Mouse (Mus musculus) stomach, postnatal 0 days (tissue): ENCODE data around the gene Th. TPM values are rescaled to one million over a fixed set of nuclear protein-coding genes. Genes with fewer than 3 reads are reported as not detected.

Experiments
- ATAC-seq: fragments of 200-750 bp; cut with Nextera tagmentation; 2 replicates; pipeline ENCODE4 v1.8.0; 2017; ENCODE audit not compliant: low FRiP score, low TSS enrichment
- DNase-seq: peaks from one replicate; pipeline ENCODE4 v3.0.0-alpha.2; 2016; ENCODE audit warnings: low spot score
- H3K27ac ChIP-seq: fragments of 300-500 bp; sonication (generic); replicated peaks from 2 replicates; pipeline ENCODE4 v1.5.1; 2014; ENCODE audit warnings: mild to moderate bottlenecking, control low read depth
- H3K27me3 ChIP-seq: fragments of 300-500 bp; sonication (generic); 2 replicates; pipeline ENCODE4 v1.6.1; 2014; ENCODE audit warnings: low read length; ENCODE audit not compliant: control insufficient read depth, insufficient read depth
- H3K36me3 ChIP-seq: fragments of 300-500 bp; sonication (generic); 2 replicates; pipeline ENCODE4 v1.6.1; 2014; ENCODE audit warnings: low read length, mixed read lengths; ENCODE audit not compliant: control insufficient read depth, insufficient read depth
- H3K4me1 ChIP-seq: fragments of 300-500 bp; sonication (generic); replicated peaks from 2 replicates; pipeline ENCODE4 v1.6.1; 2014; ENCODE audit warnings: antibody characterized with exemption; ENCODE audit not compliant: control insufficient read depth, insufficient read depth
- H3K4me2 ChIP-seq: fragments of 300-500 bp; sonication (generic); replicated peaks from 2 replicates; pipeline ENCODE4 v1.6.1; 2014; ENCODE audit warnings: low read depth, mild to moderate bottlenecking, control low read depth, moderate library complexity
- H3K4me3 ChIP-seq: fragments of 300-500 bp; sonication (generic); 2 replicates; pipeline ENCODE4 v1.5.1; 2014; ENCODE audit warnings: low read depth, low read length, control low read depth
- H3K9ac ChIP-seq: fragments of 300-500 bp; sonication (generic); 2 replicates; pipeline ENCODE4 v1.6.1; 2014; ENCODE audit warnings: mild to moderate bottlenecking, low read length, control low read depth, mixed read lengths
- H3K9me3 ChIP-seq: fragments of 300-500 bp; sonication (generic); 2 replicates; pipeline ENCODE4 v1.6.1; 2016; ENCODE audit warnings: low read length; ENCODE audit not compliant: control insufficient read depth
- CTCF ChIP-seq: IDR thresholded peaks from 2 replicates; pipeline ENCODE4 v1.5.1; 2016; ENCODE audit warnings: antibody characterized with exemption, low read depth, mild to moderate bottlenecking, moderate library complexity
- EP300 ChIP-seq: optimal IDR thresholded peaks from 2 replicates; pipeline ENCODE3; 2016; ENCODE audit warnings: antibody characterized with exemption
- WGBS: fragments of 180-500 bp; shearing (Covaris S2); extraction: QIAGEN DNeasy Blood & Tissue Kit; methylation state at CpG from one replicate; pipeline ENCODE4 v1.1.7; 2014; 5-methylcytosine and 5-hydroxymethylcytosine counted together
- polyA plus RNA-seq: library from polyadenylated mRNA; unstranded; fragments of >200 nt; fragmentation: Nextera tagmentation; extraction: Ambion mirVana; gene quantifications from 2 replicates; pipeline ENCODE4 v1.2.1, GENCODE M21; 2015

Gene Th
- polyA plus RNA-seq, 1 experiment from 2014 or later: 0.76 TPM

GRCm38 (mm10) chr7:142929516-142929915, 1.4 kb downstream of the Th start:
- no peaks in the 10 kb centered on the region for H3K27me3 ChIP-seq
- H3K36me3 ChIP-seq: no peaks in the 10 kb centered on the region
- no peaks in the 10 kb centered on the region for H3K4me1 ChIP-seq
- no peak for TF ChIP-seq CTCF
- no peak overlapping the region for H3K27ac ChIP-seq
- DNase-seq (no peak), ATAC-seq (no peak)
- no peaks in the 10 kb centered on the region for H3K9me3 ChIP-seq
- no peak overlapping the region for H3K4me2 ChIP-seq
- H3K9ac ChIP-seq: no peak overlapping the region
- H3K4me3 ChIP-seq: no peak overlapping the region
- WGBS: 84% methylated on average over 2 of the region's 2 CpGs

- DNase-seq: peak; percentile 33
- WGBS: 62% methylated on average over 8 of the region's 8 CpGs
- Histone ChIP-seq H3K27ac (no peak overlapping the region), H3K9me3 (no peaks in the 10 kb centered on the region), H3K27me3 (no peaks in the 10 kb centered on the region), H3K4me1 (no peaks in the 10 kb centered on the region), H3K9ac (no peak overlapping the region), H3K4me2 (no peak overlapping the region), H3K4me3 (no peak overlapping the region), H3K36me3 (no peaks in the 10 kb centered on the region)
- TF ChIP-seq EP300 (no peak), CTCF (no peak)
- no peak for ATAC-seq
Observed at GRCm38 (mm10) chr7:142927293-142927692, 3.6 kb downstream of the Th start.

- Histone ChIP-seq H3K27ac (no peak overlapping the region), H3K4me1 (no peaks in the 10 kb centered on the region), H3K9ac (no peak overlapping the region), H3K4me2 (no peak overlapping the region), H3K36me3 (no peaks in the 10 kb centered on the region), H3K27me3 (no peaks in the 10 kb centered on the region), H3K4me3 (no peak overlapping the region), H3K9me3 (no peaks in the 10 kb centered on the region)
- 28% methylated on average over 8 of the region's 8 CpGs for WGBS
- peak; percentile 84 for DNase-seq
- TF ChIP-seq EP300: no peak
- TF ChIP-seq CTCF: peak; percentile 100
- peak; percentile 72 for ATAC-seq
Observed at GRCm38 (mm10) chr7:142918641-142919628, 12.0 kb downstream of the Th start.

- Histone ChIP-seq H3K27me3 (no peaks in the 10 kb centered on the region), H3K4me1 (no peaks in the 10 kb centered on the region), H3K9me3 (no peaks in the 10 kb centered on the region), H3K27ac (no peak overlapping the region), H3K36me3 (no peaks in the 10 kb centered on the region), H3K4me2 (no peak overlapping the region), H3K9ac (no peak overlapping the region), H3K4me3 (no peak overlapping the region)
- no peak for ATAC-seq
- TF ChIP-seq EP300 (no peak), CTCF (no peak)
- WGBS: 60% methylated on average over 5 of the region's 5 CpGs
- no peak for DNase-seq
Observed at GRCm38 (mm10) chr7:142917659-142918058, 13.3 kb downstream of the Th start.

- Histone ChIP-seq H3K9me3 (no peaks in the 10 kb centered on the region), H3K4me1 (no peaks in the 10 kb centered on the region), H3K4me3 (no peak overlapping the region), H3K27me3 (no peaks in the 10 kb centered on the region), H3K27ac (no peak overlapping the region), H3K4me2 (no peak overlapping the region), H3K36me3 (no peaks in the 10 kb centered on the region), H3K9ac (no peak overlapping the region)
- TF ChIP-seq CTCF: no peak
- DNase-seq (no peak), ATAC-seq (no peak)
- WGBS: 73% methylated on average over 8 of the region's 8 CpGs
Observed at GRCm38 (mm10) chr7:142916178-142916577, 14.8 kb downstream of the Th start.

GRCm38 (mm10) chr7:142911682-142912081, 19.2 kb downstream of the Th start:
- no peak for TF ChIP-seq CTCF
- no peak for TF ChIP-seq EP300
- H3K9me3 ChIP-seq: no peaks in the 10 kb centered on the region
- H3K36me3 ChIP-seq: no peaks in the 10 kb centered on the region
- no peaks in the 10 kb centered on the region for H3K27me3 ChIP-seq
- H3K9ac ChIP-seq: no peak overlapping the region
- no peak for ATAC-seq
- H3K27ac ChIP-seq: no peak overlapping the region
- no peak for DNase-seq
- WGBS: 88% methylated on average over 2 of the region's 2 CpGs
- no peaks in the 10 kb centered on the region for H3K4me1 ChIP-seq
- no peak overlapping the region for H3K4me2 ChIP-seq
- H3K4me3 ChIP-seq: no peak overlapping the region
